ENCODE assay signal across 9 mouse cellular contexts in the genomic region with DNA sequence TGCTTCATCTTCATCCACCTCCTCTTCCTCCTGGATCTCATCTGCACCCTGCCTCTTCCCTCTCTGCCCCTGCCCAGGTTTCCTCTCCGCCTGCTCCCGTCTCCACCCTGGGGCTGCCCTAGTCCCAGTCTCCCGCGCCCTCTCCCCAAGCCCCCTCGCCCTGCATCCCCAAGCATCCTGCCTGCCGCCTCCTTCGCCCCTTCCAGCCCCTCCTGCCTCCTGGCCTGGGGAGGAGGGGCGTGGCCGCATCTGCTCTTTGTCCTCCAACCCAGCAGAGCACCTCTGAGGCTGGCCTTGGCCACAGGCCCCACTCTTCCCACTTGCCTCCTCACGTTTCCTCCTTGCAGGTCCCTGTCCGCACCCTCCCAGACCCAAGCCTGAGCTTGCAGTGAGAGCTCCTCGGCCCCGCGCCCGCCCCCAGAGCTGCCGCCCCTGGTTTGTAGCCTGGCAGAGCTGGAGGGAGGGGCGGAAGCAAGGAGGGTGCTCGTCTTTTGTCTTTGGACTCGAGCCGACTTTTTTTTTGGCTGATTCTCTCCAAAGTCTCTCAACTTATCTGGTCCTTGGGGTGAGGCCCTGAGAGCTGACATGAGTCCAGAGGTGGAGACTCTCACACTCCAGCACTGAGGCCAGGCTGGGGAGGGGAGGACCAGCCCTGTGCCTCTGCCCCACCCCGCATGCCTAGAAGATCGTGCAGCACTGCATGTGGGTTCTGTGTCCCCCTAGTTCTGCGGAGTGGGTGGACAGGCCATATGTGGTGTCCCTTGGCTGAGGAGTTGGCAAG. TPM values are rescaled to one million over a fixed set of nuclear protein-coding genes. Genes with fewer than 3 reads are reported as not detected.
DNase-seq lines count a peak whose midpoint lies in the region; ATAC-seq lines count a peak whose summit lies in the region.
"Had no signal": no experiment of that assay in that cellular context is flagged by ENCODE, and none has a peak within 500 bp of the region (broad histone marks: within the 10 kb centered on the region; RNA-seq: fewer than 3 reads in every experiment).

No protein-coding gene starts in this region.

- H3K27ac ChIP-seq in embryonic facial prominence, embryonic 11.5 days (replicated peaks; ENCODE audit: low read depth, low read length) = no peak overlapping the region
- H3K27ac ChIP-seq in heart, embryonic 11.5 days (ENCODE audit: low read depth, low read length) = peak overlapping the region; percentile 54
- peak overlapping the region; percentile 87 for H3K27ac ChIP-seq in stomach, embryonic 14.5 days (ENCODE audit: low read length)

- DNase-seq in urinary bladder, postnatal 25 days (ENCODE audit: low spot score) = peak; percentile 43
- no peak for DNase-seq in urinary bladder, adult 2 months (ENCODE audit: low spot score)
- peak; percentile 47 for DNase-seq in embryonic facial prominence, embryonic 11.5 days (ENCODE audit: low spot score)
- DNase-seq in kidney, postnatal 36 days = peak; percentile 34 to 52
- no peak for DNase-seq in retina, postnatal 1 day

- H3K4me2 ChIP-seq in embryonic facial prominence, embryonic 11.5 days (ENCODE audit: low read depth, low read length) = peak overlapping the region; percentile 39
- H3K4me2 ChIP-seq in heart, embryonic 11.5 days = peak overlapping the region; percentile 58
- peak overlapping the region; percentile 62 for H3K4me2 ChIP-seq in stomach, embryonic 14.5 days (replicated peaks; ENCODE audit: low read depth, low read length)

- no peaks in the 10 kb centered on the region; the same call in 1 of the 2 replicates for H3K36me3 ChIP-seq in embryonic facial prominence, embryonic 11.5 days (replicated peaks; ENCODE audit: control insufficient read depth, insufficient read depth, low read depth, low read length)
- no peaks in the 10 kb centered on the region for H3K36me3 ChIP-seq in heart, embryonic 11.5 days (ENCODE audit: control insufficient read depth, insufficient read depth, low read length)
- H3K36me3 ChIP-seq in stomach, embryonic 14.5 days (ENCODE audit: control insufficient read depth, insufficient read depth, low read length) = no peaks in the 10 kb centered on the region

- H3K4me3 ChIP-seq in embryonic facial prominence, embryonic 11.5 days (ENCODE audit: low read depth, low read length) = peak overlapping the region; percentile 20
- H3K4me3 ChIP-seq in heart, embryonic 11.5 days (ENCODE audit: low read depth, low read length) = peak overlapping the region; percentile 20
- H3K4me3 ChIP-seq in stomach, embryonic 14.5 days (ENCODE audit: low read depth, low read length) = peak overlapping the region; percentile 20; the same call in 1 of the 2 replicates

- H3K4me1 ChIP-seq in embryonic facial prominence, embryonic 11.5 days (ENCODE audit: control insufficient read depth, insufficient read depth, low read length) = peaks cover 15% of the 10 kb centered on the region; the same call in 1 of the 2 replicates
- H3K4me1 ChIP-seq in heart, embryonic 11.5 days (ENCODE audit: control insufficient read depth, insufficient read depth, low read length) = peaks cover 22% of the 10 kb centered on the region
- H3K4me1 ChIP-seq in stomach, embryonic 14.5 days (ENCODE audit: control insufficient read depth, insufficient read depth, low read length) = peaks cover 17% of the 10 kb centered on the region; the same call in 1 of the 2 replicates

- peak overlapping the region; percentile 52 for H3K9ac ChIP-seq in embryonic facial prominence, embryonic 11.5 days (replicated peaks; ENCODE audit: low read length)
- peak overlapping the region; percentile 50; the same call in 1 of the 2 replicates for H3K9ac ChIP-seq in heart, embryonic 11.5 days (ENCODE audit: low read depth, low read length)
- no peak overlapping the region for H3K9ac ChIP-seq in stomach, embryonic 14.5 days (replicated peaks; ENCODE audit: low read depth, low read length)

- no peaks in the 10 kb centered on the region; the same call in 1 of the 2 replicates for H3K27me3 ChIP-seq in embryonic facial prominence, embryonic 11.5 days (ENCODE audit: control insufficient read depth, insufficient read depth, low read length)
- H3K27me3 ChIP-seq in heart, embryonic 11.5 days (ENCODE audit: control insufficient read depth, insufficient read depth, low read length) = peaks cover 6% of the 10 kb centered on the region
- no peaks in the 10 kb centered on the region for H3K27me3 ChIP-seq in stomach, embryonic 14.5 days (ENCODE audit: control insufficient read depth, insufficient read depth, low read length)

- WGBS in embryonic facial prominence, embryonic 11.5 days = 13% methylated on average over 21 of the region's 23 CpGs
- WGBS in heart, embryonic 11.5 days (ENCODE audit: insufficient replicate concordance) = 21% methylated on average over 23 of the region's 23 CpGs
- WGBS in stomach, embryonic 14.5 days = 15% methylated on average over 23 of the region's 23 CpGs

- H3K9me3 ChIP-seq in embryonic facial prominence, embryonic 11.5 days (replicated peaks; ENCODE audit: control insufficient read depth, low read length) = no peaks in the 10 kb centered on the region
- H3K9me3 ChIP-seq in heart, embryonic 11.5 days (replicated peaks; ENCODE audit: control insufficient read depth, low read length) = no peaks in the 10 kb centered on the region
- H3K9me3 ChIP-seq in stomach, embryonic 14.5 days (ENCODE audit: control insufficient read depth, low read depth, low read length) = no peaks in the 10 kb centered on the region

- no peak for ATAC-seq in embryonic facial prominence, embryonic 11.5 days (replicated peaks; ENCODE audit: insufficient number of reproducible peaks, low FRiP score, low TSS enrichment, low read depth)
- ATAC-seq in heart, embryonic 11.5 days (replicated peaks; ENCODE audit: insufficient number of reproducible peaks, low FRiP score, low TSS enrichment) = no peak; the same call in 1 of the 2 replicates
- ATAC-seq in megakaryocyte progenitor cell, adult 5-6 weeks (replicated peaks; ENCODE audit: poor library complexity) = peak; percentile 32
- peak; percentile 25; the same call in 1 of the 2 replicates for ATAC-seq in stomach, embryonic 14.5 days (ENCODE audit: insufficient number of reproducible peaks, insufficient read depth, low FRiP score, low read depth)

RNA-seq across cellular contexts. Expression of a gene that starts 9.1 kb away (rescaled TPM):
- 121 and 128 TPM in 2 replicates for polyA plus RNA-seq in urinary bladder, adult 2 months (2012; rRNA removed)
- 36.0 and 47.5 TPM in 2 replicates for polyA plus RNA-seq in embryonic facial prominence, embryonic 11.5 days (2014; fragmentation: Nextera tagmentation; extraction: Ambion mirVana)
- polyA plus RNA-seq in heart, embryonic 11.5 days (2014; fragmentation: Nextera tagmentation; extraction: Ambion mirVana) = 16.8 and 21.3 TPM in 2 replicates
- total RNA-seq in megakaryocyte progenitor cell, adult 5-6 weeks (2015) = 7.6 and 8.0 TPM in 2 replicates
- total RNA-seq in megakaryocyte progenitor cell, adult 5-6 weeks (2017) = 8.3 and 10.3 TPM in 2 replicates
- polyA plus RNA-seq in stomach, embryonic 14.5 days (2014; fragmentation: Nextera tagmentation; extraction: Ambion mirVana) = 38.9 and 39.4 TPM in 2 replicates
- total RNA-seq: neutrophil, adult 5-6 weeks had no signal

RNA-seq across cellular contexts. Expression of a gene that starts 31.0 kb away (rescaled TPM):
- polyA plus RNA-seq in urinary bladder, adult 2 months (2012; rRNA removed) = 0.56 and 0.91 TPM in 2 replicates
- polyA plus RNA-seq in embryonic facial prominence, embryonic 11.5 days (2014; fragmentation: Nextera tagmentation; extraction: Ambion mirVana) = 0.21 and 0.49 TPM in 2 replicates
- 0.64 TPM in 1 of 2 replicates, not detected in the other for polyA plus RNA-seq in heart, embryonic 11.5 days (2014; fragmentation: Nextera tagmentation; extraction: Ambion mirVana)
- not detected in 2 replicates for total RNA-seq in megakaryocyte progenitor cell, adult 5-6 weeks (2015)
- not detected in 2 replicates for total RNA-seq in megakaryocyte progenitor cell, adult 5-6 weeks (2017)
- 0.50 and 0.52 TPM in 2 replicates for polyA plus RNA-seq in stomach, embryonic 14.5 days (2014; fragmentation: Nextera tagmentation; extraction: Ambion mirVana)
- total RNA-seq: neutrophil, adult 5-6 weeks had no signal

RNA-seq across cellular contexts. Expression of a gene that starts 31.2 kb away (rescaled TPM):
- polyA plus RNA-seq in urinary bladder, adult 2 months (2012; rRNA removed) = 80.2 and 82.5 TPM in 2 replicates
- polyA plus RNA-seq in embryonic facial prominence, embryonic 11.5 days (2014; fragmentation: Nextera tagmentation; extraction: Ambion mirVana) = 2.3 and 2.5 TPM in 2 replicates
- 1.1 and 1.6 TPM in 2 replicates for polyA plus RNA-seq in heart, embryonic 11.5 days (2014; fragmentation: Nextera tagmentation; extraction: Ambion mirVana)
- total RNA-seq in megakaryocyte progenitor cell, adult 5-6 weeks (2015) = 3.4 and 5.9 TPM in 2 replicates
- total RNA-seq in megakaryocyte progenitor cell, adult 5-6 weeks (2017) = 22.7 and 37.3 TPM in 2 replicates
- 3.2 and 4.4 TPM in 2 replicates for polyA plus RNA-seq in stomach, embryonic 14.5 days (2014; fragmentation: Nextera tagmentation; extraction: Ambion mirVana)

RNA-seq across cellular contexts. Expression of a gene that starts 31.7 kb away (rescaled TPM):
- polyA plus RNA-seq in urinary bladder, adult 2 months (2012; rRNA removed) = 31.3 and 37.1 TPM in 2 replicates
- 9.7 and 10.1 TPM in 2 replicates for polyA plus RNA-seq in embryonic facial prominence, embryonic 11.5 days (2014; fragmentation: Nextera tagmentation; extraction: Ambion mirVana)
- 9.6 and 13.5 TPM in 2 replicates for polyA plus RNA-seq in heart, embryonic 11.5 days (2014; fragmentation: Nextera tagmentation; extraction: Ambion mirVana)
- 23.3 and 37.7 TPM in 2 replicates for total RNA-seq in megakaryocyte progenitor cell, adult 5-6 weeks (2015)
- total RNA-seq in megakaryocyte progenitor cell, adult 5-6 weeks (2017) = 9.8 and 16.2 TPM in 2 replicates
- polyA plus RNA-seq in stomach, embryonic 14.5 days (2014; fragmentation: Nextera tagmentation; extraction: Ambion mirVana) = 38.6 and 44.6 TPM in 2 replicates

RNA-seq across cellular contexts. Expression of a gene that starts 41.7 kb away (rescaled TPM):
- polyA plus RNA-seq in urinary bladder, adult 2 months (2012; rRNA removed) = 0.07 TPM in 1 of 2 replicates, not detected in the other
- polyA plus RNA-seq in embryonic facial prominence, embryonic 11.5 days (2014; fragmentation: Nextera tagmentation; extraction: Ambion mirVana) = not detected in 2 replicates
- not detected in 2 replicates for polyA plus RNA-seq in heart, embryonic 11.5 days (2014; fragmentation: Nextera tagmentation; extraction: Ambion mirVana)
- not detected in 2 replicates for total RNA-seq in megakaryocyte progenitor cell, adult 5-6 weeks (2015)
- total RNA-seq in megakaryocyte progenitor cell, adult 5-6 weeks (2017) = not detected in 2 replicates
- polyA plus RNA-seq in stomach, embryonic 14.5 days (2014; fragmentation: Nextera tagmentation; extraction: Ambion mirVana) = not detected in 2 replicates
- total RNA-seq: neutrophil, adult 5-6 weeks had no signal

Comparison
In these comparisons a context has a peak if more than half of its experiments do, and no peak if none do; other contexts are left out.
1. DNase-seq: peak in urinary bladder, postnatal 25 days (single experiment), embryonic facial prominence, embryonic 11.5 days (single experiment) and kidney, postnatal 36 days (2 of 2); none in urinary bladder, adult 2 months (single experiment) and retina, postnatal 1 day (single experiment).
2. ATAC-seq: peak in megakaryocyte progenitor cell, adult 5-6 weeks (single experiment) and stomach, embryonic 14.5 days (single experiment); none in embryonic facial prominence, embryonic 11.5 days (single experiment) and heart, embryonic 11.5 days (single experiment).
3. RNA of a gene that starts 31.2 kb away (polyA plus RNA-seq): 80.2 to 82.5 TPM in urinary bladder, adult 2 months; 3.2 to 4.4 TPM in stomach, embryonic 14.5 days, 2.3 to 2.5 TPM in embryonic facial prominence, embryonic 11.5 days and 1.1 to 1.6 TPM in heart, embryonic 11.5 days; every median in the first group is over 10 times any median in the second.
4. Peak in every context shown above with its lines, with median percentiles within 50 percentile points of each other: H3K4me2 ChIP-seq and H3K4me3 ChIP-seq.